Mouse (Mus musculus) midbrain, embryonic 11.5 days (tissue): ENCODE results near the gene Gm45021. TPM values are rescaled to one million over a fixed set of nuclear protein-coding genes. Genes with fewer than 3 reads are reported as not detected.

ENCODE experiments used
- ATAC-seq: fragments of 200-750 bp; cut with Nextera tagmentation; 2 replicates; pipeline ENCODE4 v1.8.0; 2017; ENCODE audit warnings: moderate TSS enrichment, moderate library complexity; ENCODE audit not compliant: low FRiP score
- DNase-seq: peaks from one replicate; pipeline ENCODE4 v3.0.0; 2015; ENCODE audit warnings: low spot score; ENCODE audit errors: missing footprints
- H3K27ac ChIP-seq: fragments of 300-500 bp; sonication (generic); 2 replicates; pipeline ENCODE4 v1.5.1; 2014; ENCODE audit warnings: low read depth, low read length
- H3K27me3 ChIP-seq: fragments of 300-500 bp; sonication (generic); 2 replicates; pipeline ENCODE4 v1.6.1; 2014; ENCODE audit warnings: mild to moderate bottlenecking, low read length, moderate library complexity, mixed read lengths; ENCODE audit not compliant: control insufficient read depth, insufficient read depth
- H3K36me3 ChIP-seq: fragments of 300-500 bp; sonication (generic); 2 replicates; pipeline ENCODE4 v1.6.1; 2014; ENCODE audit warnings: mild to moderate bottlenecking, low read length, moderate library complexity, mixed read lengths; ENCODE audit not compliant: control insufficient read depth, insufficient read depth
- H3K4me1 ChIP-seq: fragments of 300-500 bp; sonication (generic); 2 replicates; pipeline ENCODE4 v1.6.1; 2014; ENCODE audit warnings: low read length; ENCODE audit not compliant: control insufficient read depth, insufficient read depth
- H3K4me2 ChIP-seq: fragments of 300-500 bp; sonication (generic); 2 replicates; pipeline ENCODE4 v1.6.1; 2014; ENCODE audit warnings: mild to moderate bottlenecking, moderate library complexity
- H3K4me3 ChIP-seq: fragments of 300-500 bp; sonication (generic); 2 replicates; pipeline ENCODE4 v1.5.1; 2014; ENCODE audit warnings: low read depth, low read length
- H3K9ac ChIP-seq: fragments of 300-500 bp; sonication (generic); 2 replicates; pipeline ENCODE4 v1.6.1; 2014; ENCODE audit warnings: low read length
- H3K9me3 ChIP-seq: fragments of 300-500 bp; sonication (generic); 2 replicates; pipeline ENCODE4 v1.6.1; 2016; ENCODE audit warnings: low read length; ENCODE audit not compliant: control insufficient read depth
- WGBS: fragments of 180-500 bp; shearing (Covaris S2); extraction: QIAGEN DNeasy Blood & Tissue Kit; methylation state at CpG from one replicate; pipeline ENCODE4 v1.1.7; 2014; 5-methylcytosine and 5-hydroxymethylcytosine counted together
- polyA plus RNA-seq: library from polyadenylated mRNA; unstranded; fragments of >200 nt; fragmentation: Nextera tagmentation; extraction: Ambion mirVana; gene quantifications from 2 replicates; pipeline ENCODE4 v1.2.1, GENCODE M21; 2014

Gm45021 gene
- polyA plus RNA-seq, 1 experiment from 2014 or later = not detected

DNA sequence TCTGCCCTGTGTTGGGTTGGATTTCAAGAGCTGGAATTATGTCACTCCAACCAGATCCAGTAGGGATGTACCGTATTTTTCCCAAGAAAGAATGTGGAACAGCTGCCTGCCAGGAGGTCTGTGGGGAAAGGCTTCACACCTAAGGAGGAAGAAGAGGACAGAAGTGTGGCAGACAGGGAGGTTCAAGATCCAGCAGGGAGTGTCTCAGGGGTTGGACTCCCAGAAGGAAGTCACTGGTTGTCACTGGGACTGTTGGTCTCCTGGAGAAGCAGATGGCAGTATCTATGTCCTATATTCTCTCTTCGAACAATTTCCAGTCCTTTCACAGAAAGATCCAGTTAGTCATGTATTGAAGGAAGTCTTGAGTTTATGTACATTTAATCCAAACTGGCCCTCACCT, 58.2 kb downstream of the Gm45021 start:
- no peak overlapping the region for H3K9ac ChIP-seq
- ATAC-seq = no peak
- 94% methylated on average over 2 of the region's 2 CpGs for WGBS
- H3K27ac ChIP-seq = no peak overlapping the region
- H3K4me1 ChIP-seq = no peaks in the 10 kb centered on the region
- H3K27me3 ChIP-seq = no peaks in the 10 kb centered on the region
- no peaks in the 10 kb centered on the region for H3K9me3 ChIP-seq
- H3K36me3 ChIP-seq = no peaks in the 10 kb centered on the region
- no peak overlapping the region for H3K4me3 ChIP-seq
- no peak overlapping the region for H3K4me2 ChIP-seq
- DNase-seq = no peak

DNA sequence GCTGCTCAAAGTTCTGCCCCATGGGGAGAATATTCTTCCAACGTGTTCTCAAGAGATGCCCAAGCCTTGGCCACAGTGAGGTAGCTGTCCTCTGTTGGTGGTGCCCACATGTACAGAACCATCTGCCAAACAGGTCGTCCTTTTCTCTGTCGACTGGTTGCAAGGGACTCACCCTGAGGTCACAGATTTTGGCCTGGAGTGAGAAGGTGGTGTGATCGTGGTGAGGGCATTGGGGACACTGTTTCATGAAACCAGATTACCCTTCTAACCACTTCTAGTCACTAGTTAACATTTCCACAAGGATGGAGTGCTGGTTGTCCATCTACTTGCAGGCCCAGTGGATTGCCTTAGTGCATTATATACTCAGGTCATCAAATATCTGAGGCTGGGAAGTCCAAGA, 59.4 kb downstream of the Gm45021 start:
- Histone ChIP-seq H3K4me3 (no peak overlapping the region), H3K9ac (no peak overlapping the region), H3K36me3 (no peaks in the 10 kb centered on the region), H3K9me3 (no peaks in the 10 kb centered on the region), H3K27ac (no peak overlapping the region), H3K4me2 (no peak overlapping the region), H3K4me1 (no peaks in the 10 kb centered on the region), H3K27me3 (no peaks in the 10 kb centered on the region)
- ATAC-seq (no peak), DNase-seq (no peak)
- 82% methylated on average over 4 of the region's 4 CpGs for WGBS

DNA sequence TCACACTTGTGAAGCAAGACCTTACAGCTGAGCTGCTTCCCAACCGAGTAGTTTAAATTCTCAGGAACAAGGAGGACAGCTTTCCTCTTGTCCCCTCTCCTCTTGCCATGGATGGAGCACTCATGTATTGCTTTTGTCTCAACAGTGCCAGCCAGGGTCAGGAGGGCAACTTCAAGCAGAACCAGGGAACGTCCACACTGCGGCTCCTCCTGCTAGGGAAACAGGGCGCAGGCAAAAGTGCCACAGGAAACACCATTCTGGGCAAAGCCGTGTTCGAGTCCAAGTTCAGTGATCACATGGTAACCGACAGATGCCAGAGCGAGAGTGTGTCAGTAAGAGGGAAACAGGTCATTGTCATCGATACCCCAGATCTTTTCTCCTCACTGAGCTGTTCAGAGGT, 60.6 kb downstream of the Gm45021 start:
- no peaks in the 10 kb centered on the region for H3K9me3 ChIP-seq
- DNase-seq (no peak), ATAC-seq (no peak)
- H3K4me2 ChIP-seq = no peak overlapping the region
- no peaks in the 10 kb centered on the region for H3K36me3 ChIP-seq
- no peak overlapping the region for H3K27ac ChIP-seq
- no peak overlapping the region for H3K9ac ChIP-seq
- WGBS = 86% methylated on average over 9 of the region's 9 CpGs
- H3K4me3 ChIP-seq = no peak overlapping the region
- no peaks in the 10 kb centered on the region for H3K4me1 ChIP-seq
- H3K27me3 ChIP-seq = no peaks in the 10 kb centered on the region

DNA sequence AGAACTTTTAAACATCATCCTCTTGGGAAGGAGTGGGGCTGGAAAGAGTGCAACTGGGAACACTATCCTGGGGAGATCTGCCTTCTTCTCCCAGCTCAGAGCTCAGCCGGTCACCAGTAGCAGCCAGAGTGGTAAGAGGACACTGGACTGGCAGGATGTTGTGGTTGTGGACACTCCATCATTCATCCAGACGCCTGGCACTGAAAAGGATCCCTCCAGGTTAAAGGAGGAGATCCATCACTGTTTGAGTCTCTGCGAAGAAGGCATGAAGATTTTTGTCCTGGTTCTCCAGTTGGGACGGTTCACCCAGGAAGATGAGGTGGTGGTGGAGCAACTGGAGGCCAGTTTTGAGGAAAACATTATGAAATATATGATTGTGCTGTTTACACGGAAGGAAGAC, 69.3 kb downstream of the Gm45021 start:
- ATAC-seq (no peak), DNase-seq (no peak)
- Histone ChIP-seq H3K9me3 (no peaks in the 10 kb centered on the region), H3K27ac (no peak overlapping the region), H3K4me2 (no peak overlapping the region), H3K9ac (no peak overlapping the region), H3K4me1 (no peaks in the 10 kb centered on the region), H3K4me3 (no peak overlapping the region), H3K36me3 (no peaks in the 10 kb centered on the region), H3K27me3 (no peaks in the 10 kb centered on the region)
- 85% methylated on average over 5 of the region's 5 CpGs for WGBS

Other genes with a start within 250 kb of the Gm45021 start
- gene Krba1, start 194.0 kb upstream of the Gm45021 start, polyA plus RNA-seq = 15.2 and 16.6 TPM in 2 replicates
- gene Zfp467, start 143.8 kb upstream of the Gm45021 start, polyA plus RNA-seq = 12.7 and 14.3 TPM in 2 replicates
- 0.10 and 0.23 TPM in 2 replicates for gene Sspo, start 141.4 kb upstream of the Gm45021 start, polyA plus RNA-seq
- gene Atp6v0e2, start 52.0 kb upstream of the Gm45021 start, polyA plus RNA-seq = 64.4 and 71.4 TPM in 2 replicates
- gene Lrrc61, start 34.8 kb upstream of the Gm45021 start, polyA plus RNA-seq = 15.5 and 15.9 TPM in 2 replicates
- gene Rarres2, start 16.8 kb upstream of the Gm45021 start, polyA plus RNA-seq = 1.4 and 1.6 TPM in 2 replicates
- 39.9 and 44.1 TPM in 2 replicates for gene Repin1, start 4.3 kb downstream of the Gm45021 start, polyA plus RNA-seq
- gene Gm44965, start 4.3 kb downstream of the Gm45021 start, polyA plus RNA-seq = not detected in 2 replicates
- 7.8 and 9.3 TPM in 2 replicates for gene Zfp775, start 12.5 kb downstream of the Gm45021 start, polyA plus RNA-seq
- 0.52 and 0.82 TPM in 2 replicates for gene AI854703, start 37.2 kb downstream of the Gm45021 start, polyA plus RNA-seq
- gene Gimap8, start 57.6 kb downstream of the Gm45021 start, polyA plus RNA-seq = 0.18 and 0.25 TPM in 2 replicates
- 2.9 and 3.0 TPM in 2 replicates for gene Gimap9, start 86.5 kb downstream of the Gm45021 start, polyA plus RNA-seq
- 4.8 and 5.6 TPM in 2 replicates for gene Gimap4, start 94.9 kb downstream of the Gm45021 start, polyA plus RNA-seq
- 7.1 and 7.3 TPM in 2 replicates for gene Gimap6, start 118.6 kb downstream of the Gm45021 start, polyA plus RNA-seq
- gene Gm28053, start 129.0 kb downstream of the Gm45021 start, polyA plus RNA-seq = 0.75 and 1.3 TPM in 2 replicates
- gene Gimap7, start 129.0 kb downstream of the Gm45021 start, polyA plus RNA-seq = not detected in 2 replicates
- 4.7 TPM in 2 replicates for gene Gimap1, start 149.4 kb downstream of the Gm45021 start, polyA plus RNA-seq
- gene Gimap5, start 156.6 kb downstream of the Gm45021 start, polyA plus RNA-seq = 0.62 and 0.83 TPM in 2 replicates
- not detected in 2 replicates for gene Gimap3, start 181.2 kb downstream of the Gm45021 start, polyA plus RNA-seq